Mouse (Mus musculus): ENCODE results near the gene Yars.

GRCm38 (mm10) chr4:129231594-129232450 is 42.3 kb downstream of the Yars start:
- TF ChIP-seq CHD2 (IDR thresholded peaks at IDR 0.05; ENCODE audit: low read length) (no peak), EP300 (IDR thresholded peaks at IDR 0.05; ENCODE audit: low read depth in 1 of 2, low read length in 2 of 2) (no peak), CTCF (IDR thresholded peaks at IDR 0.05 in 2 of 3, conservative IDR thresholded peaks at IDR 0.05 in 1 of 3; ENCODE audit: control insufficient read depth in 1 of 3, insufficient read depth in 1 of 3, low read depth in 2 of 3, low read length in 3 of 3, poor library complexity in 1 of 3, severe bottlenecking in 1 of 3) (no peak), POLR2A (IDR thresholded peaks at IDR 0.05; ENCODE audit: control insufficient read depth in 1 of 2, insufficient read depth in 1 of 2, low read depth in 1 of 2, low read length in 2 of 2, poor library complexity in 1 of 2) (no peak), TCF12 (IDR thresholded peaks at IDR 0.05; ENCODE audit: low read depth, low read length) (no peak), MAX (IDR thresholded peaks at IDR 0.05; ENCODE audit: low read length) (no peak), GATA1 (IDR thresholded peaks at IDR 0.05; ENCODE audit: low read depth, low read length) (peak; percentile 51), MYC (IDR thresholded peaks at IDR 0.05; ENCODE audit: low read depth, low read length) (no peak), POLR2AphosphoS2 (IDR thresholded peaks at IDR 0.05; ENCODE audit: low read length) (no peak), GABPA (IDR thresholded peaks at IDR 0.05; ENCODE audit: low read depth, low read length) (no peak), USF1 (IDR thresholded peaks at IDR 0.05; ENCODE audit: low read depth, low read length) (no peak), RAD21 (IDR thresholded peaks at IDR 0.05; ENCODE audit: low read depth, low read length) (no peak)

All from MEL (cell line).